Mouse (Mus musculus) lung, adult 2 months (tissue): ENCODE results near the gene Hspa12a.

Source experiments
- CTCF ChIP-seq: fragments of 200-500 bp; IDR thresholded peaks from 2 replicates; pipeline ENCODE4 v1.5.1; 2011; ENCODE audit warnings: mild to moderate bottlenecking, low read length, control low read depth; ENCODE audit not compliant: insufficient read depth
- POLR2A ChIP-seq: fragments of 200-500 bp; IDR thresholded peaks from 2 replicates; pipeline ENCODE4 v1.6.1; 2011; ENCODE audit warnings: low read depth, mild to moderate bottlenecking, control low read depth, low read length, borderline replicate concordance; ENCODE audit errors: extremely low read depth

- 0 out of 2 replicates have a peak, but pooled peaks have one; percentile 44 for TF ChIP-seq POLR2A
- TF ChIP-seq CTCF = no peak
Observed at GRCm38 (mm10) chr19:58860255-58861173, 82.9 kb downstream of the Hspa12a start.
